Mouse (Mus musculus): ENCODE measurements at regions not wholly inside any gene's neighbourhood (a gene's known extent, or its start where the extent isn't known, plus 50 kb on each side); places are given as distances from the start of the nearest gene placed in this dataset.

DNA sequence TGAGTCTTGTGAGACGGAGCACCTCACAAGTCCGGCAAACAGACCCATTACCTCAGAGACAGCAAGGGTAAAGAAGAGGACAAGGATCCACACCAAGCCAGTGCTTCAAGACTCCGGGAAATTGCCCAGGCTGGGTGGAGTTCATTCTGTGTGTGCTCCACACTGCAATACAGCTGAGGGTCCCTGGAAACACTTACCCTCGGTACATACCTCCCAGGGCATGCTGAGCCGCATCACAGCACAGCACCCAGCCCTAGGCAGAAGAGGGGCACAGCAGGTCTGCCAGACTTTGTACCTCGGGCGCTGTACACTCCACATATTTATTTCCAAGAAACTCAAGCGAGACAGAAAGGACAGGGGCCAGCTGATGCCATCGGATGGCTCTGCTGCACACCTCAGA, 54.5 kb upstream of the Cmc1 start:
- Histone ChIP-seq H3K27ac (no peak overlapping the region), H3K4me1 (no peaks in the 10 kb centered on the region), H3K9me3 (peaks cover 4% of the 10 kb centered on the region; the same call in 1 of the 2 replicates), H3K4me3 (no peak overlapping the region), H3K27me3 (ENCODE audit: poor library complexity, severe bottlenecking) (no peaks in the 10 kb centered on the region), H3K36me3 (replicated peaks) (no peaks in the 10 kb centered on the region)
- 91% methylated on average over 9 of the region's 9 CpGs for WGBS
- no peak for DNase-seq (ENCODE audit: extremely low spot score, low spot score)

GRCm38 (mm10) chr9:118206483-118206882, 56.5 kb upstream of the Cmc1 start:
- H3K27me3 ChIP-seq (ENCODE audit: poor library complexity, severe bottlenecking): no peaks in the 10 kb centered on the region
- no peak overlapping the region for H3K27ac ChIP-seq
- H3K9me3 ChIP-seq: peaks cover 4% of the 10 kb centered on the region; the same call in 1 of the 2 replicates
- no peaks in the 10 kb centered on the region for H3K36me3 ChIP-seq (replicated peaks)
- no peak for DNase-seq (ENCODE audit: extremely low spot score, low spot score)
- WGBS: 91% methylated on average over 7 of the region's 7 CpGs
- no peak overlapping the region for H3K4me3 ChIP-seq
- H3K4me1 ChIP-seq: no peaks in the 10 kb centered on the region

GRCm38 (mm10) chr9:118219696-118220095, 69.7 kb upstream of the Cmc1 start:
- no peak for DNase-seq (ENCODE audit: extremely low spot score, low spot score)
- no peaks in the 10 kb centered on the region for H3K36me3 ChIP-seq (replicated peaks)
- no peak overlapping the region for H3K27ac ChIP-seq
- H3K4me1 ChIP-seq: no peaks in the 10 kb centered on the region
- WGBS: 94% methylated on average over 5 of the region's 5 CpGs
- H3K9me3 ChIP-seq: peaks cover 4% of the 10 kb centered on the region; the same call in 1 of the 2 replicates
- H3K4me3 ChIP-seq: no peak overlapping the region
- no peaks in the 10 kb centered on the region for H3K27me3 ChIP-seq (ENCODE audit: poor library complexity, severe bottlenecking)

DNA sequence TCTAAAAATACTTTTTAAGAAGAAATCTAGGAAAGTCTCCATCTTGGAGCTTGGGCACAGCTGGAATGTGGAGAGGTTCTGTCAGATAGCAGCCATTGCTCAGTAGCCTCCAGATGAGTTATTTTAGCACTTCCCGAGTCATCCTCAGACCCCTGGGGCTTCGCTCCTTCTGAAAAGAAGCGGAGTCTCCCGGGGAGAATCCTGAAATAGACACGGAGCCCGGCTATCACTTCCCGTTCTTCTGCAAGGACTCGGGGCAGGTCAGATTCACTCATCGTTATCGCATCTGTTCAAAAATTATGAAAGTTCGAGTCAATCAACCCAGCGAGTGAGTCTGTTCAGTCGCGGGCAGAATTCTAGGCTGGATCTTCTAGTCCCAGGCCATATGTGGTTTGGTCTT, 71.2 kb upstream of the Cmc1 start:
- H3K4me1 ChIP-seq: no peaks in the 10 kb centered on the region
- H3K27me3 ChIP-seq (ENCODE audit: poor library complexity, severe bottlenecking): no peaks in the 10 kb centered on the region
- H3K9me3 ChIP-seq: no peaks in the 10 kb centered on the region
- 89% methylated on average over 14 of the region's 14 CpGs for WGBS
- no peak for DNase-seq (ENCODE audit: extremely low spot score, low spot score)
- H3K36me3 ChIP-seq (replicated peaks): no peaks in the 10 kb centered on the region
- H3K27ac ChIP-seq: no peak overlapping the region
- no peak overlapping the region for H3K4me3 ChIP-seq

DNA sequence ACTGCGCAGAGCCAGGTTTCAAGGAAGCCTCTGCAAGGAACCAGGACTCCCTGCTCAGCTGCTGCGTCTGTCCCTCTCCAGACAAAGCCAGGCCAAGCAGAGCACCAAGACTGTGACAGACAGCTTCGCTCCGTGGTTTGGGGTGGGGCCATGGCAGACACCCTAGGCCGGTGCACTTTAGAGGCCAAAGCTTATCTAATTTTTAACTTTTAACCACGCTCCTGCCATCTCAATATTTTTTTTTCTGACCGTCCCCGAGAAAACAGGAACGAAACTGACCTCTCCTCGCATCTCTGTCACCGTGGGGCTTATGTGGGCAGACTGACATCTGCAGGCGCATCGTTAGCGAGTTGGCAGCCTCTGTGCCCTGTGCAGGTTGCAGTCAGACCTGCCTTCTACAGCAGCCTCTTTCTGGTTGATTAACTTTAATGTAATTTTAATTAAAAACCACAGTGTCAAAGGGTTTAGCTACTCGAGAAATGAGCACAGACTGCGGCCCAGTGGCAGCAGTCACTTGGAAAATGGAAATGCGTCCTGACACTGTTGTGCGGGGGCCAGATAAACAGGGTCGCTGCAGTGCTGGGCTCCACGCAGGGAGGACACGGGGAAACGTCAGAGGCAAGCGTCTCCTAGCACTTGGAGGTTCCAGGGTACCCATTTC, 77.6 kb upstream of the Cmc1 start:
- H3K9me3 ChIP-seq: no peaks in the 10 kb centered on the region
- peaks cover 23% of the 10 kb centered on the region for H3K4me1 ChIP-seq
- no peaks in the 10 kb centered on the region for H3K36me3 ChIP-seq (replicated peaks)
- peak overlapping the region; percentile 72 for H3K27ac ChIP-seq
- no peaks in the 10 kb centered on the region for H3K27me3 ChIP-seq (ENCODE audit: poor library complexity, severe bottlenecking)
- 54% methylated on average over 23 of the region's 23 CpGs for WGBS
- H3K4me3 ChIP-seq: no peak overlapping the region
- DNase-seq (ENCODE audit: extremely low spot score, low spot score): no peak

DNA sequence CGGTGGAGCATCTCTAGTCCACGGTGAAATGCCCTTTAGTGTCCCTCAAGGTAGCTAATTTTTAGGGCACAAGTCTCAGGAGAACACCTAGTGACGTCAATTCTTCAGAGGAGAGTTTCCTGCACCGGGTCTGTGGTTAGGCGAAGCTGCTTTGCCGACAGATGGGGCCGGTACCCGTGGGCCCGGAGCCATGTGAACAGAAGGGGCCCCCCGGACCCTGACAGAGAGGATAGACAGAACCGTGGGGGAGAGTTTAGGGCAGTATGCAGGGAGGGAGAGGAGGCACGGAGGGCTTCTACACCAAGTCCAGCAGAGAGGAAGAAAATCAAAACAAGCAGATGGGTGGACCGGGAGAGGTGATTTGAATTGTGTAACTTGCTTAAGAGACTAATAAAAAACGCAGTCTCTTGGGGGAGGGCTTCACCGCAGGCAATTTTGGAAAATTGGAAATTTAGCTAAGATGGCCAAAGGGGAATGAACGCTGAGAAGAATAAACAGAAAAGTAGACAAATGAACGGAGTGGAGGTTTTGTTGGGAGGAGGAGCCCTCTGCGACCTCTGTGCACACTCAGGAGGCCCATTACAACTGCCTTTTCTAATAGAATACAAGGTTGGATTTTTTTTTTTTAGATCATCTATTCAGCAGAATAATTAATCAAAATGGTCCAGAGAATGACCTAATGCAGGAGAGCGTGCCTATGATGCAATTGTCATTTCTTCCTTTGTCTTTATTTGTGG, 78.9 kb upstream of the Cmc1 start:
- no peak for DNase-seq (ENCODE audit: extremely low spot score, low spot score)
- WGBS: 74% methylated on average over 19 of the region's 19 CpGs
- Histone ChIP-seq H3K27me3 (ENCODE audit: poor library complexity, severe bottlenecking) (no peaks in the 10 kb centered on the region), H3K4me1 (peaks cover 23% of the 10 kb centered on the region), H3K9me3 (no peaks in the 10 kb centered on the region), H3K4me3 (no peak overlapping the region), H3K36me3 (replicated peaks) (no peaks in the 10 kb centered on the region), H3K27ac (peak overlapping the region; percentile 25; the same call in 1 of the 2 replicates)

- Histone ChIP-seq H3K36me3 (replicated peaks) (no peaks in the 10 kb centered on the region), H3K9me3 (no peaks in the 10 kb centered on the region), H3K27ac (no peak overlapping the region), H3K4me1 (no peaks in the 10 kb centered on the region), H3K27me3 (ENCODE audit: poor library complexity, severe bottlenecking) (no peaks in the 10 kb centered on the region), H3K4me3 (no peak overlapping the region)
- WGBS: 84% methylated on average over 4 of the region's 4 CpGs
- no peak for DNase-seq (ENCODE audit: extremely low spot score, low spot score)
Measured at GRCm38 (mm10) chr9:118240711-118241110, 90.7 kb upstream of the Cmc1 start.

GRCm38 (mm10) chr9:118246820-118247628, 97.0 kb upstream of the Cmc1 start:
- peak overlapping the region; percentile 2; the same call in 1 of the 2 replicates for H3K4me3 ChIP-seq
- H3K27ac ChIP-seq: 0 out of 2 replicates have a peak overlapping the region, but pooled peaks have one; percentile 51
- DNase-seq (ENCODE audit: extremely low spot score, low spot score): no peak
- H3K9me3 ChIP-seq: no peaks in the 10 kb centered on the region
- no peaks in the 10 kb centered on the region for H3K36me3 ChIP-seq (replicated peaks)
- peaks cover 33% of the 10 kb centered on the region for H3K27me3 ChIP-seq (ENCODE audit: poor library complexity, severe bottlenecking)
- 37% methylated on average over 15 of the region's 15 CpGs for WGBS
- H3K4me1 ChIP-seq: peaks cover 19% of the 10 kb centered on the region

DNA sequence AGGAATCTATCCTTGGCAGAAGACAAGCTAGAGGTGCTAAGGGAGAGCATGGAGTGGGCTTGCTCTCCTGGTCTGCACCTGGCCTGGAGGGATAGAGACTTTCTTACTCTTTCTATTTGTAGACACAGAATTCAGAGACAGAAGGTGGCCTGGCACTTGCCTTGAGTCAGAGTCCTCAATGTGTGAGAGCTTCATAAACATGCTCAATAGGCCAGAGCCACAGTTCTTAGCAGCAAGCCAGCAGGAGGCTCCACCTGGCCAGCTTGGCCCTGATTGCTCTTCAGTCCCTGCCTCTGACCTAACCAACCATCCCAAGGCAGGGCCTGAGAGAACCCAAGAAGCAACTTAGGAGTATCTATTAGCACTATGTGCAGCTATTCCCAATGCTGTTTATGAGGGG, 103.9 kb upstream of the Cmc1 start:
- Histone ChIP-seq H3K27me3 (ENCODE audit: poor library complexity, severe bottlenecking) (peaks cover 79% of the 10 kb centered on the region), H3K27ac (no peak overlapping the region), H3K9me3 (no peaks in the 10 kb centered on the region), H3K36me3 (replicated peaks) (no peaks in the 10 kb centered on the region), H3K4me1 (peaks cover 29% of the 10 kb centered on the region), H3K4me3 (no peak overlapping the region)
- no peak for DNase-seq (ENCODE audit: extremely low spot score, low spot score)

- no peak overlapping the region for H3K27ac ChIP-seq
- no peaks in the 10 kb centered on the region for H3K36me3 ChIP-seq (replicated peaks)
- no peaks in the 10 kb centered on the region for H3K9me3 ChIP-seq
- peaks cover 79% of the 10 kb centered on the region for H3K27me3 ChIP-seq (ENCODE audit: poor library complexity, severe bottlenecking)
- H3K4me1 ChIP-seq: peaks cover 29% of the 10 kb centered on the region
- WGBS: 30% methylated on average over 9 of the region's 9 CpGs
- DNase-seq (ENCODE audit: extremely low spot score, low spot score): no peak
- no peak overlapping the region for H3K4me3 ChIP-seq
Measured at GRCm38 (mm10) chr9:118255200-118255733, 105.3 kb upstream of the Cmc1 start.

GRCm38 (mm10) chr9:118255751-118256266, 105.8 kb upstream of the Cmc1 start:
- WGBS: 2% methylated on average over 11 of the region's 11 CpGs
- Histone ChIP-seq H3K36me3 (replicated peaks) (no peaks in the 10 kb centered on the region), H3K27me3 (ENCODE audit: poor library complexity, severe bottlenecking) (peaks cover 75% of the 10 kb centered on the region), H3K4me1 (peaks cover 29% of the 10 kb centered on the region), H3K9me3 (no peaks in the 10 kb centered on the region), H3K27ac (peak overlapping the region; percentile 21; the same call in 1 of the 2 replicates), H3K4me3 (no peak overlapping the region)
- DNase-seq (ENCODE audit: extremely low spot score, low spot score): peak; percentile 88

DNA sequence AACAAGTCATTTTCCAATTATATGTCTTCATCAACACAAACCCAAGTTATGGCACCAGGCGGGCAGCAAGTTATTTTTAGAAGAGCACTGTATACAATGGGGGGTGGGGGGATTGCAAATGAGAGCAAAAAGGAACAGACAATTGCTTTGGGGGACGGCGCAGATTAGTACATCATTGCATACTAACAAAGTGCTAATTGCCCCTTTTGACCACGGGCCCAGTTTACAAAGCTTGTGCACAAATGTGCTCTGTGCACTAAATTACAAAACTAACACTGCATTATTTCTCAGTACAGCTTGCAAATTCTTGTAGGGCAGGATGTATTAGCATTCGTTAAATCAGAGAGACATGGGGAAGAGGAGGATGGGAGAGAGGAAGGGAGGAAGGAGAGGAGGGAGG, 116.3 kb upstream of the Cmc1 start:
- no peak overlapping the region for H3K27ac ChIP-seq
- H3K36me3 ChIP-seq (replicated peaks): no peaks in the 10 kb centered on the region
- H3K4me1 ChIP-seq: peaks cover 9% of the 10 kb centered on the region
- WGBS: 62% methylated on average over 5 of the region's 5 CpGs
- H3K4me3 ChIP-seq: no peak overlapping the region
- DNase-seq (ENCODE audit: extremely low spot score, low spot score): no peak
- H3K9me3 ChIP-seq: no peaks in the 10 kb centered on the region
- no peaks in the 10 kb centered on the region for H3K27me3 ChIP-seq (ENCODE audit: poor library complexity, severe bottlenecking)

Measured in forebrain, embryonic 10.5 days (tissue).